Mouse (Mus musculus) central nervous system, embryonic 18 days (tissue): ENCODE data around the gene Mpg. TPM values are rescaled to one million over a fixed set of nuclear protein-coding genes. Genes with fewer than 3 reads are reported as not detected.

Source experiments
- polyA plus RNA-seq: library from polyadenylated mRNA; depleted of rRNA; stranded (reverse); fragments of >200 nt; gene quantifications from 2 replicates; pipeline ENCODE4 v1.2.3, GENCODE M21; 2012; rRNA removed

The Mpg gene
- polyA plus RNA-seq, result 17.2 TPM in 2 replicates

DNA sequence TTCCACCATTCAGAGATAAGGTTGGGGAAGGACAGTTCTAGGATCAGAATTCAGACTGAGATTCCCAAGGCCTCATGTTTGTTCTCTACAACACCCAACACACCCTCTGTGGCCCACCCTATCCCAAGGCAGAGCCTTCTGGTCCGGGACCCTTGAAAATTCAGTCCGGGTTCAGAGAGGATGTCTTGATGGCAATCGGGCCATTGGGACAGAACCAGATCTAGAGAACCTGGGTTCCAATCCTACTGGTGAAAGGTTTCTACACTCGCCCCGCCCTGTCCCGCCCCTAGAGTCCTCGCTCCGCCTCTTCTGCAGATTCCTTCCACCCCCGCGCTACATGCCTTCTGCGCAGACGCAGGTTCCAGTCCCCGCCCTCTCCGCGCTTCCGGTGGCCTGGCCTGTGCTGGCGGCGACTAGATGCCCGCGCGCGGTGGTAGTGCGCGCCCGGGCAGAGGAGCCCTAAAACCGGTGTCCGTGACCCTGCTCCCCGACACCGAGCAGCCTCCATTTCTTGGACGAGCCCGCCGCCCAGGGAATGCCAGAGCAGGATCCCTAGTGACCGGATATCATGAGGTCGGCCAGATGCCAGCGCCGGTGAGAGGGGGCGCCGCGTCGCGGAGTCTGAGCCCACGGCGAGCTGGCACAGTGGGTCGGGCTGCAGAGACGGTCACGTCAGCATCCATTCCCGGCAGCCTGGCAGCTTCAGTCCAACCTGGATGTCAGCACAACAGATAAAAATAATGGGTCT lies at the start of gene Mpg:
Gene Mpg, plus strand, starts transcription at position 382 of the 748 bp plus-strand sequence.

DNA sequence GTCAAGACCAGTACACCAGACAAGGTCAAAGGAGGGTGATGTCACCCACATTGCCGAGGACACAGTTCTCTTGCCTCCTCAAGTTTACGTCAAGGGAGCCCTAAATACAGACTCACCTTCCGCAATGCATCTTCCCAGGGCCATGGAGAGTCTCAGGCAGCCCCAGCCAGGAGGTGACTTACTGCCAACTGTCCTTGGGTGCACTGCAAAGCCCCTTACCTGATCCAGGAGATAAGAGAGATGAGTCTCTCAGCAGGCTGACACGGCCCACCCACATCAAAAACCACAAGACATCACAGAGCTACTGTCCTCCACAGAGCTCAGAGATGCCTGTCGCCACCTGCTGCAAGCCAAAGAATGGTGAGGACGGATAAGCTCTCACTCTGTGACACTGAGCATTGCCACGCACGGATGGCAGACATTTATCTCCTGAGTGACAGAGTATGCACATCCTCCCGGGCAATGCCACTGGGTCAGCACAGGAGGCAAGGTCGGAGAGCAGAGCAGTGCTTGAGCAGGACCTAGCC lies 26.2 kb upstream of the Mpg start, which contains the start of gene Il9r:
Gene Il9r, minus strand, starts transcription at position 205 of the 527 bp plus-strand sequence.

DNA sequence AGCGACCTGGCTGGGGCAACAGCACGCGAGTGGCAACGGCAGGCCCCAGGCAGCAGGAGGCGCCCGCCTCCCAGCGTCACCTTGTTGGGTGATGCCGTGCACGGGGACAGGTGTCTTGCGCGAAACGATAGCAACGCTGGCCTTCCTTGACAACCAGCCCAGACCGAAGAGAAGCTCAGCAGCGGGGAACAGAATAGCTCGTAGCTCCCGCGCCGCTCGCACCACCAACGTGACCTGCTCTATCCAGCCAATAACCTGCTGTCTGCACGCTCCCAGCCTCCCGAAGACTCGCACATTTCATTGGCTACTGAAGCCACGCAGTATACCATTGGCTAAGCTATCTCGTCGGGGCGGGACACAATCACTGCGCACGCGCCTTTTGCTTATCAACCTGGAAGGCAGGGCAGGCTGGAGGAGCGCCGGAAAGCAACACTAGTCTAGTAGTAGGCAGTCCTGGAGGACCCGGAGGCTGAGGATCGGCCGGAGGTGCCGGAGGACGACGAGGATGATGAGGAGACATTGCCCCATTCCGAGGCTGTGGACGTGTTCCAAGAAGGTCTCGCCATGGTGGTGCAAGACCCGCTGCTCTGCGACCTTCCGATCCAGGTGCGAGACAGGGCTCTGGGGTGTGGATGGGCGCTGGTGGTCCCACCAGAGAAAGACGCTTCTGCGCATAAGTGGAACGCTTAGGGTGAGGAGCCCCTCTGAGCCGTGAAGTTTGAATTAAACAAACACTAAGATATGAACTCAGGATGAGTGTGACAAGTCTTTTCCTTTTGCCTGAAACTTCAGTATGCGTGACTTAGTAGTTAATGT lies 21.0 kb upstream of the Mpg start, which contains the start of gene Snrnp25:
Gene Snrnp25, plus strand, starts transcription at position 358 of the 816 bp plus-strand sequence.

DNA sequence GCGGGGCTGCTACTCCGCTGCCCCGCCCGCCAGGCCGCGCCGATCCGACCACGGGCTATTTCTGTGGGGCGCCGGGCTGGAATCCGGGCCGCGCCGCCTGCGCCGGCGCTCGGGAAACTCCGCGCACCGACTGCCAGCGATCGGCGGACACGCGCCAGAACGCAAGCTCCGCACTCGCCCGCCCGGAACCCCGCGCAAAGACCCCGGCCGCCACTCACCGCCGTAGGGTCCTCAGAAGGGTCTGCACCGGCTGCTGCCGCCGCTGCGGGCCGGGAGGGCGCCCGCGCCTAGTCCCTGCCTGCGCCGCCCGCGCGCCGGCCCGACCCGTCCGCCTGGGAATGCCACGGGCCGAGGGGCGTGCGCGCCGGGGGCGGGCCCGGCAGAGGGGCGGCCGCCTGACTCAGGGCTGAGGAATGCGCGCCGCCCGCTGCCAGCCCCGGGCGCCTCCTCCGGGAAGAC lies 4.3 kb upstream of the Mpg start, which contains the start of gene Rhbdf1:
Gene Rhbdf1, minus strand, starts transcription at position 350 of the 459 bp plus-strand sequence.

DNA sequence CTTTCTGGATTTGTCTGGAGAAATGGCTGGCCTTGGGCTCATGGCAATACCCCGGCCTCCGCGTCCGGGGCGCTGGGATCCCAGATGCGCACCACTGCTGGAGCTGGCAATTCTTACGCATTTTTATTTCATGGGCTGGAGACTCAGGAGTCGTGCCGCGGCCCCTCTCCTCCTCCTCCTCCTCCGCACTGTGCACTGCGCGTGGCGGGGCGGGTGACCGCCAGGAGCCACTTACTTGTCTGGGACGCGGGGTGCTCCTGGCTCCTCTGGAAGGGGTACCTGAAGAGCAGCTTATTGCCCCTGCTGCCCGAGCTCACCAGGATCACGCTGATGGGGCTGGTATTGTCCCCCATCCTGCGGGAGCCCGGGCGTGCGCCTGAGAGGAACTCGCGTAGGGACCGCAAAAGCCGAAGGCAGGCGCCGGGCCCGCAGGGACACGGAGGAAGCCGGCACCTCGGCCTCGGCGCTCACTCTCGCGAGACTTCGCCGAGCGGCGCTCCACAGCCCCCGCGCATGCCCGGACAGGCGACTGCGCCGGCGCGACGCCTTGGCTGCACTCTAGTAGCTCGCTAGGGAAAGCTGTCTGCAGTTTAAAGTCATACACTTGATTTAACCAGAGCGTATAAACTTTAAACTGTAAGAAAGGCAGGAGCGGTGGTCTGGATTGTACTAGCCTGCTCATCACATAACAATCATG lies 41.0 kb downstream of the Mpg start, which contains the start of gene Nprl3:
Gene Nprl3, minus strand, starts transcription at position 520 of the 697 bp plus-strand sequence.

DNA sequence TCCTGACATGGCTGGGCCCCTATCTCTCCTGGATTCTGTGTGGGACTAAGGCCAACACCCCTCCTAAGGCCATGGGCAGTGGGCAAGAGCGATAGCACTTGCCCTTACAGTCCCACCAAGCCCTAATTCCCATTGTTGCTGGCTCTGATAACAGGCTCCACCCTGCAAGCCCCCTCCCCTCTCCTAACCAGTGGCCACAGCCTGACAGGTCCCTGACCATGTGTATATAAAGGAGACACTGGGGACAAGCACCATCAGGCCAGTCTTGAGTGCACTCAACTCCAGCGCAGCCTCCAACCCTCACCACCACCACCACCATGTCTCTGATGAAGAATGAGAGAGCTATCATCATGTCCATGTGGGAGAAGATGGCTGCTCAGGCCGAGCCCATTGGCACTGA lies 50.0 kb downstream of the Mpg start, which contains the start of gene Hba-x:
Gene Hba-x, plus strand, starts transcription at position 54 of the 400 bp plus-strand sequence.

Other genes with a start within 250 kb of the Mpg start
- gene Nsg2, start 226.0 kb upstream of the Mpg start, polyA plus RNA-seq, result 1,279 and 1,368 TPM in 2 replicates
- not detected in 2 replicates for gene Il9r, start 26.2 kb upstream of the Mpg start, polyA plus RNA-seq
- gene Snrnp25, start 21.1 kb upstream of the Mpg start, polyA plus RNA-seq, result 49.3 and 57.1 TPM in 2 replicates
- 32.1 and 32.8 TPM in 2 replicates for gene Rhbdf1, start 4.2 kb upstream of the Mpg start, polyA plus RNA-seq
- 68.8 and 71.5 TPM in 2 replicates for gene Nprl3, start 41.2 kb downstream of the Mpg start, polyA plus RNA-seq
- 0.07 and 0.21 TPM in 2 replicates for gene Hba-x, start 49.9 kb downstream of the Mpg start, polyA plus RNA-seq
- gene Hba-a1, start 57.0 kb downstream of the Mpg start, polyA plus RNA-seq, result 446 and 671 TPM in 2 replicates
- 7.5 and 8.5 TPM in 2 replicates for gene Hbq1b, start 60.5 kb downstream of the Mpg start, polyA plus RNA-seq
- 1,065 and 1,539 TPM in 2 replicates for gene Hba-a2, start 70.0 kb downstream of the Mpg start, polyA plus RNA-seq
- gene Hbq1a, start 73.6 kb downstream of the Mpg start, polyA plus RNA-seq, result 3.1 and 3.2 TPM in 2 replicates
- 26.3 and 27.1 TPM in 2 replicates for gene Sh3pxd2b, start 121.3 kb downstream of the Mpg start, polyA plus RNA-seq
- gene Ubtd2, start 228.9 kb downstream of the Mpg start, polyA plus RNA-seq, result 55.1 and 59.0 TPM in 2 replicates